Mouse (Mus musculus) left cerebral cortex, adult 8-10 months (tissue): ENCODE measurements around the gene Olfr1293-ps. TPM values are rescaled to one million over a fixed set of nuclear protein-coding genes. Genes with fewer than 3 reads are reported as not detected.

ENCODE experiments used
- DNase-seq, 2 experiments: peaks; one replicate each; pipeline ENCODE4 v3.0.0; 2022; ENCODE audit warnings: low spot score in 2 of 2
- total RNA-seq, 4 experiments: library from RNA; stranded (reverse); gene quantifications; 2 replicates each; pipeline ENCODE4 v1.2.4; 2022

Olfr1293-ps gene
- total RNA-seq = not detected

DNA sequence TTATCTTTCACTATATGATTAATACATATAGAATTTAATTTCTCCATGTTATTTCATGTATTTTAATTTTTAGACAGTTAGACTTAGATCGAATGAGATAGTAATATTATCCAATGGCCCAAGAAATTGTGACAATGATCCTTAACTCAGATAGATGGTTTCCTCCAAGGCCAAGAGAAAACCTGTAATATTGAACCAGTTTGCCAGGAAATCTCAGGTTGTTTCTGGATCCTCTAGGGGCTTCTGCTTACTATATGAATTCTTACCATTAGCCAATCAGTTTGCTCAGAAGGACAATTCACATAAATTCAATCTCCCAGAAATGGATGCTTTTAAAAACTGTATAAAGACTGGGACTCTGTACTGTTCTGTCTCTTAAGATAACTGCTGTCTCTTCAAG is at the start of gene Olfr1293-ps:
TSS of gene Olfr1293-ps (plus strand) at position 301 of the 400 bp plus-strand sequence.
- no peak for DNase-seq

DNA sequence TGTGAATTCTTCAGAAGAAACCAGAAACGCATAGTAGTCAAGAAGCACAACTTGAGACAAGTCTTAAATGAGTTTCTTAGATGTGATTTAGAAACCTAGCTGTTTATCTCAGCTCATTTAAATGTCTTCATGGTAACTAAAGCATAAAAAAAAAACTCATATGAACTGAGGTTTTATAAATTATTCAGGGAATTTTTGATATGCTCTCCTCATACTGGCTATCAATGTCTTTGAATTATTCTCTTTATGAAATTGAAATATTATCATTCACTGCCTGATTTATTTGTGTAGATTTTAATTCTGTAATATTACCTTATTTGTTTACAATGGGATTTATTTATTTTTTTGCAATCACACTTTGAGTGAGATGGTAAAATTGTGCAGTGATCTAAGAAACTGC is 44.5 kb upstream of the Olfr1293-ps start, which contains the start of gene Olfr1289:
TSS of gene Olfr1289 (plus strand) at position 301 of the 400 bp plus-strand sequence.
- no peak for DNase-seq

DNA sequence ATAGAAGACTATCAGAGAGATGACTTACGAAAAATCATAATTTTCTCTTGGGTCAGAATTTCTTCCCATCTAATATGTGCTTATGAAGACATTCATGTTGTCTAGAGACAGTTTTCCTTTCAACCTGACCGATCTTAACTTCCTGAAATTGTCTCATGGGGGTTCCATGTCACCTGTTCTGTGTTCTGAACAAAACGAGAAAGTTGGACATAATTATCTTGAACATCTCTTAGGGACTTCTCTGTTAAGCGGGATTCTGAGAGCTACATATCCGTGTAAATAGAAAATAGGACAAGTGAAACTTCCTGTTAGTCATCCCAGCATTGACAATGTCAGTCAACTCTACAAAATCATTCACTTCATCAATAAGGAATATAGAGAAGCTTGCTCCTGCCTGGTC is 31.3 kb upstream of the Olfr1293-ps start, which contains the start of gene Olfr1290:
TSS of gene Olfr1290 (minus strand) at position 101 of the 400 bp plus-strand sequence.
- DNase-seq = no peak

DNA sequence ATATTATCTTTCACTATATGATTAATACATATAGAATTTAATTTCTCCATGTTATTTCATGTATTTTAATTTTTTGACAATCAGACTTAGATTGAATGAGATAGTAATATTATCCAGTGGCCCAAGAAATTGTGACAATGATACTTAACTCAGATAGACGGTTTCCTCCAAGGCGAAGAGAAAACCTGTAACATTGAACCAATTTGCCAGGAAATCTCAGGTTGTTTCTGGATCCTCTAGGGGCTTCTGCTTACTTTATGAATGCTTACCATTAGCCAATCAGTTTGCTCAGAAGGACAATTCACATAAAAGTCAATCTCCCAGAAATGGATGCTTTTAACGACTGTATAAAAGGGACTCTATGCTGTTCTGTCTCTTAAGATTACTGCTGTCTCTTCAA is 28.1 kb upstream of the Olfr1293-ps start, which contains the start of gene Olfr1291-ps1:
TSS of gene Olfr1291-ps1 (plus strand) at position 301 of the 400 bp plus-strand sequence.
- DNase-seq = no peak

DNA sequence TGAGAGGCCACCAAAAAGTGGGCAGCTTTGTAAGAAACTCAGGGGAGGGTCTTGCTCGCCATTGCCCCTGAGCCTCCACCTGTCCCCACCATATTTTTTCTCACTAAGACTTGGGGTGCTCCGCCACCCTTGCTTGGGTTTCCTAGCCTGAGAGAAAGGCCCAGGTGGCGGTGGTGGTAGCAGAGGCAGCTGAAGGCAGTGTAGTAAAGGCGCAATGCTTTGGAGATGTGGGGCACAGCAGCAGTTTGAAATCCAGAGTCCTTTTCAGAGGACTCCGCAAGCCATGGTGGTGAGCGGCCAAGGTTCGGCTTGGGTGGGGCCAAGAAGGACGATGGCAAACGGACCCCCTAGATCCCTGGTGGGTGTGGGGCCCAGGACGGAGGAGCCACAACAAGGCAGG is 7.6 kb upstream of the Olfr1293-ps start:
- DNase-seq = no peak

DNA sequence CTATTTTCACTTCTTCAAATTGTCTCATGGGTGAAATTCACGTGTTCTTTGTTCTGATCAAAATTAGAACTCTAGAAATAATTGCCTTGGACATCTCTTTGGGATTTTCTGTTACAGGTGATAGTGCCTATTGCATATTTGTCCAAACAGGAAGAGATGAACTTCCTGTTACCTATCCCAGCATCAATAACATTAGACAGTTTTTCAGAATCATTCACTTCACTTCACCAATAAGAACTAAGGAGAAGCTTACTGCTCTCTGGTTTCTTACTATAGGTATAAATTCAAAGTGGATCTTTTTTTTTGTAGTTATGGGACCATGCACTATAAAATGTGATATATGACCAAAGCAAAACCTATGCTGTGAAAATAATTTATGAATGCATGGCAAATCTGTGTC is 15.2 kb downstream of the Olfr1293-ps start, which contains the start of gene Olfr1294:
TSS of gene Olfr1294 (minus strand) at position 101 of the 400 bp plus-strand sequence.
- DNase-seq = no peak

DNA sequence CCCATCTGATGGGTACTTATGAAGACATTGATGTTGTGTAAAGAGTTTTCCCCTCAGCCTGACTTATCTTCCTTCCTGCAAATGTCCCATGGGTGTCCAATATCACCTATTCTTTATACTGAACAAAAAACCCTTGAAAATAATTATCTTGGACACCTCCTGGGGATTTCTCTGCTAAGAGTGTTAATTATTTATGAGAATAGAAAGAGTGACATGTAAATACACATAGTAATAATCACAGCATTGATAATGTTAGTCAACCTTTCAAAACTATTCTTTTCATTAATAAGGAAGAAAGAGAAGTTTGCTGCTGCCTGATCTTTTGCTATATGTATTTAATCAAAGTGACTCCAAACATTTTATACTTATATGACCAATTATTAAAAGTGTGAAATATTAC is 44.6 kb downstream of the Olfr1293-ps start, which contains the start of gene Olfr1295:
TSS of gene Olfr1295 (minus strand) at position 101 of the 400 bp plus-strand sequence.
- DNase-seq = no peak

Other genes with a start within 250 kb of the Olfr1293-ps start
- gene Olfr1278, start 235.1 kb upstream of the Olfr1293-ps start, total RNA-seq = not detected
- not detected for gene Olfr1279, start 224.6 kb upstream of the Olfr1293-ps start, total RNA-seq
- not detected for gene Olfr1280, start 211.2 kb upstream of the Olfr1293-ps start, total RNA-seq
- not detected for gene Olfr1281, start 198.7 kb upstream of the Olfr1293-ps start, total RNA-seq
- not detected for gene Olfr1282, start 189.1 kb upstream of the Olfr1293-ps start, total RNA-seq
- not detected for gene Olfr1283, start 158.4 kb upstream of the Olfr1293-ps start, total RNA-seq
- gene Olfr1284, start 149.7 kb upstream of the Olfr1293-ps start, total RNA-seq = not detected
- gene Olfr1286, start 102.1 kb upstream of the Olfr1293-ps start, total RNA-seq = not detected
- not detected for gene Olfr1287, start 76.1 kb upstream of the Olfr1293-ps start, total RNA-seq
- gene Olfr1288, start 51.1 kb upstream of the Olfr1293-ps start, total RNA-seq = not detected
- gene Olfr1289, start 44.4 kb upstream of the Olfr1293-ps start, total RNA-seq = not detected
- not detected for gene Olfr1290, start 31.4 kb upstream of the Olfr1293-ps start, total RNA-seq
- not detected for gene Olfr1291-ps1, start 28.0 kb upstream of the Olfr1293-ps start, total RNA-seq
- gene Olfr1294, start 15.1 kb downstream of the Olfr1293-ps start, total RNA-seq = not detected
- not detected for gene Olfr1295, start 44.5 kb downstream of the Olfr1293-ps start, total RNA-seq
- gene Olfr1297, start 101.3 kb downstream of the Olfr1293-ps start, total RNA-seq = not detected
- not detected for gene Olfr1298, start 124.0 kb downstream of the Olfr1293-ps start, total RNA-seq
- gene Olfr1299, start 136.2 kb downstream of the Olfr1293-ps start, total RNA-seq = not detected
- not detected for gene Olfr1301, start 225.8 kb downstream of the Olfr1293-ps start, total RNA-seq